Mouse (Mus musculus) cortical plate, adult 2 months (tissue): ENCODE results near the gene Slco4a1.

Experiments
- CTCF ChIP-seq: fragments of 200-500 bp; IDR thresholded peaks from 2 replicates; pipeline ENCODE4 v1.5.1; 2011; ENCODE audit warnings: mild to moderate bottlenecking, control low read depth, low read length; ENCODE audit not compliant: insufficient read depth; ENCODE audit errors: extremely low read depth
- POLR2A ChIP-seq: fragments of 200-500 bp; IDR thresholded peaks from 2 replicates; pipeline ENCODE4 v1.6.1; 2011; ENCODE audit warnings: mild to moderate bottlenecking, low read length, control low read depth; ENCODE audit not compliant: insufficient read depth; ENCODE audit errors: extremely low read depth

DNA sequence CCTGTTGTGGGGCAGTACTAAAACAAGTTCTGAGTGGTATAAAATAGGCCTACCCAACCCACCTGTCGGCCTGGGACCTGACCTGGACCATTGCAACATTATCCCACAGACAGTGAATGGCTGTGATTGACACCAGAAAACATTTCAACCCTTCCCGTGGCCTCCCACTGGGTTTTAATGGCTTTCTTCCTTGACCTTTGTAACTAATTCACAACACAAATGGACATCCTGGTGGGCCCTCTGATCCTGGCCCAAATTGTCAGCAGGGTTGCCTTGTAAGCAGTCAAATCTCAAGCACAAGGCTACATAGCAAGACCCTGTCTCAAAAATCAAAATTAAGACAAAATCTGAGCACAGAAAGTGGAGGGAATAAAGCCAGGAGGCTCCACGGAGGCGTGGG lies 57.8 kb downstream of the Slco4a1 start:
- TF ChIP-seq CTCF (no peak), POLR2A (no peak)
